Comparison of ENCODE assay signal across 29 mouse cellular contexts in the genomic region with DNA sequence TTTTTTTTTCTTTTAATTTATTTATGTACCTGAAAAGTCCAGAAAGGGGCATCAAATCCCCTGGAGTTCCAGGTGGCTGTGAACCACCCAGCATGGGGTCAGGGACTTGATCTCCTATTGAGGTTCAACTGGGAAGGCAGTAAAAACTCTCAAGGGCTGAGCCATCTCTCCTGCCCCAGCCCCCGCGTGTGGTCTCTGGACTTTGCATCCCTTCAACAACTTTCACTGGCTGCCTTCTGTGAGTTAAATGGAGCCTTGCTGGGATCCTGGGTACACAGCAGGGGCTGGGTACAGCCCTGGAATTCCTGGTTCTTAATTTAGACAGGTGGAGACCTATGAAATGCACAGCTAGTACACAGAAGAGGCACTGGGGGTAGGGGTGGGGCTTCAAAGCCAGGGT. TPM values are rescaled to one million over a fixed set of nuclear protein-coding genes. Genes with fewer than 3 reads are reported as not detected.
DNase-seq lines count a peak whose midpoint lies in the region; ATAC-seq lines count a peak whose summit lies in the region.
"Had no signal": no experiment of that assay in that cellular context is flagged by ENCODE, and none has a peak within 500 bp of the region (broad histone marks: within the 10 kb centered on the region; RNA-seq: fewer than 3 reads in every experiment).

No protein-coding gene starts in this region.

- H3K9ac ChIP-seq in midbrain, embryonic 16.5 days (ENCODE audit: low read depth, low read length) = no peak overlapping the region
- H3K9ac ChIP-seq: embryonic facial prominence, embryonic 13.5 days; forebrain, embryonic 12.5 days; forebrain, embryonic 15.5 days; heart, embryonic 12.5 days; heart, embryonic 15.5 days; hindbrain, embryonic 13.5 days; intestine, embryonic 15.5 days had no signal

- WGBS in midbrain, embryonic 16.5 days = 51% methylated on average over 2 of the region's 2 CpGs

- no peak overlapping the region for H3K4me3 ChIP-seq in midbrain, embryonic 16.5 days (ENCODE audit: low read depth, low read length)
- H3K4me3 ChIP-seq: embryonic facial prominence, embryonic 10.5 days; embryonic facial prominence, embryonic 13.5 days; erythroblast, embryonic 14.5 days; forebrain, embryonic 12.5 days; forebrain, embryonic 15.5 days; heart, embryonic 12.5 days; heart, embryonic 15.5 days; hindbrain, embryonic 10.5 days; hindbrain, embryonic 13.5 days; intestine, embryonic 15.5 days had no signal

- H3K9me3 ChIP-seq in midbrain, embryonic 16.5 days (replicated peaks; ENCODE audit: control insufficient read depth, low read length, poor library complexity, severe bottlenecking) = no peaks in the 10 kb centered on the region
- H3K9me3 ChIP-seq: embryonic facial prominence, embryonic 10.5 days; embryonic facial prominence, embryonic 13.5 days; forebrain, embryonic 12.5 days; forebrain, embryonic 15.5 days; heart, embryonic 12.5 days; heart, embryonic 15.5 days; hindbrain, embryonic 10.5 days; hindbrain, embryonic 13.5 days; intestine, embryonic 15.5 days had no signal

- no peak overlapping the region for H3K4me2 ChIP-seq in midbrain, embryonic 16.5 days (ENCODE audit: low read length)
- H3K4me2 ChIP-seq: embryonic facial prominence, embryonic 13.5 days; forebrain, embryonic 12.5 days; forebrain, embryonic 15.5 days; heart, embryonic 12.5 days; heart, embryonic 15.5 days; hindbrain, embryonic 13.5 days; intestine, embryonic 15.5 days had no signal

- no peaks in the 10 kb centered on the region for H3K4me1 ChIP-seq in midbrain, embryonic 16.5 days (ENCODE audit: control insufficient read depth, insufficient read depth, low read length)
- H3K4me1 ChIP-seq: embryonic facial prominence, embryonic 10.5 days; embryonic facial prominence, embryonic 13.5 days; forebrain, embryonic 12.5 days; forebrain, embryonic 15.5 days; heart, embryonic 12.5 days; heart, embryonic 15.5 days; hindbrain, embryonic 10.5 days; hindbrain, embryonic 13.5 days; intestine, embryonic 15.5 days had no signal

- no peaks in the 10 kb centered on the region for H3K36me3 ChIP-seq in midbrain, embryonic 16.5 days (ENCODE audit: control insufficient read depth, insufficient read depth, low read length)
- H3K36me3 ChIP-seq: embryonic facial prominence, embryonic 10.5 days; embryonic facial prominence, embryonic 13.5 days; forebrain, embryonic 12.5 days; forebrain, embryonic 15.5 days; heart, embryonic 12.5 days; heart, embryonic 15.5 days; hindbrain, embryonic 10.5 days; hindbrain, embryonic 13.5 days; intestine, embryonic 15.5 days had no signal

- intact Hi-C loops in left cerebral cortex, postnatal 14 days (cut with DNase I) = loop anchor here (10.0 kb wide), 1 partner anchor 936 kb away; no protein-coding TSS in a partner anchor

- ATAC-seq in midbrain, embryonic 16.5 days = no peak
- ATAC-seq: forebrain, embryonic 15.5 days; hindbrain, embryonic 16.5 days; intestine, embryonic 15.5 days had no signal

- no peak overlapping the region for H3K27ac ChIP-seq in midbrain, embryonic 16.5 days (ENCODE audit: low read length)
- H3K27ac ChIP-seq: embryonic facial prominence, embryonic 10.5 days; embryonic facial prominence, embryonic 13.5 days; forebrain, embryonic 12.5 days; forebrain, embryonic 15.5 days; heart, embryonic 15.5 days; hindbrain, embryonic 10.5 days; hindbrain, embryonic 13.5 days; intestine, embryonic 15.5 days had no signal

- peak; percentile 61 for DNase-seq in cerebellum, adult 11-12 months
- DNase-seq in cerebellum, postnatal 4 days (ENCODE audit: low spot score in 2 of 2) = no peak
- peak; percentile 22 for DNase-seq in ES-CJ7 (ENCODE audit: low read depth, low spot score)
- DNase-seq in cerebellum, adult 8-10 months = peak; percentile 45
- DNase-seq in cerebellum, postnatal 14 days = peak; percentile 61 to 62
- no peak for DNase-seq in left cerebral cortex, adult 8-10 months (ENCODE audit: low spot score in 2 of 2)
- no peak for DNase-seq in left cerebral cortex, postnatal 14 days (ENCODE audit: low spot score in 2 of 2)
- DNase-seq: adrenal gland, adult 2 months; adrenal gland, postnatal 14 days; B cell, adult 2 months; embryo, embryonic 11 days; gastrocnemius, postnatal 10 days; gastrocnemius, postnatal 36 days; heart, postnatal 10 days; heart, postnatal 36 days; kidney, adult 11 months; kidney, adult 8-10 months had no signal

- H3K27me3 ChIP-seq in midbrain, embryonic 16.5 days (ENCODE audit: control insufficient read depth, insufficient read depth, low read depth, low read length) = no peaks in the 10 kb centered on the region
- H3K27me3 ChIP-seq: embryonic facial prominence, embryonic 13.5 days; forebrain, embryonic 12.5 days; forebrain, embryonic 15.5 days; heart, embryonic 12.5 days; heart, embryonic 15.5 days; hindbrain, embryonic 13.5 days; intestine, embryonic 15.5 days had no signal

RNA-seq across cellular contexts. Expression of a gene that starts 54.7 kb away (rescaled TPM):
- polyA plus RNA-seq in midbrain, embryonic 16.5 days (2015; fragmentation: Nextera tagmentation; extraction: Ambion mirVana) = 82.3 and 83.6 TPM in 2 replicates
- total RNA-seq in left cerebral cortex, adult 8-10 months (2022) = 100 to 1,000 TPM; 114 to 150 (median 121) TPM
- total RNA-seq in left cerebral cortex, postnatal 14 days (2021) = 10 to 100 TPM; 93.4 to 97.2 TPM

RNA-seq across cellular contexts. Expression of a gene that starts 58.7 kb away (rescaled TPM):
- polyA plus RNA-seq in midbrain, embryonic 16.5 days (2015; fragmentation: Nextera tagmentation; extraction: Ambion mirVana) = 67.1 and 69.2 TPM in 2 replicates
- total RNA-seq in left cerebral cortex, adult 8-10 months (2022) = 10 to 100 TPM; 49.5 to 55.4 (median 52.4) TPM
- 10 to 100 TPM; 62.8 to 66.1 TPM for total RNA-seq in left cerebral cortex, postnatal 14 days (2021)

Comparison
In these comparisons a context has a peak if more than half of its experiments do, and no peak if none do; other contexts are left out.
1. DNase-seq: peak in cerebellum, adult 11-12 months (single experiment), ES-CJ7 (single experiment), cerebellum, adult 8-10 months (single experiment) and cerebellum, postnatal 14 days (2 of 2); none in cerebellum, postnatal 4 days (0 of 2), left cerebral cortex, adult 8-10 months (0 of 2) and left cerebral cortex, postnatal 14 days (0 of 2).